Comparison of ENCODE assay signal across 8 mouse cellular contexts in genomic region chr7:101296252-101297022, GRCm38 (mm10). TPM values are rescaled to one million over a fixed set of nuclear protein-coding genes. Genes with fewer than 3 reads are reported as not detected.
DNase-seq lines count a peak whose midpoint lies in the region; ATAC-seq and TF ChIP-seq lines count a peak whose summit lies in the region.

No protein-coding gene starts in this region.

- H3K9me3 ChIP-seq in forebrain, embryonic 12.5 days, result no peaks in the 10 kb centered on the region
- no peaks in the 10 kb centered on the region for H3K9me3 ChIP-seq in hindbrain, embryonic 12.5 days (replicated peaks)
- H3K9me3 ChIP-seq in lung, embryonic 14.5 days (ENCODE audit: low read depth, low read length), result no peaks in the 10 kb centered on the region

- peak overlapping the region; percentile 68 for H3K4me2 ChIP-seq in forebrain, embryonic 12.5 days
- peak overlapping the region; percentile 63 for H3K4me2 ChIP-seq in hindbrain, embryonic 12.5 days (replicated peaks)
- H3K4me2 ChIP-seq in lung, embryonic 14.5 days, result peak overlapping the region; percentile 59

- ATAC-seq in forebrain, embryonic 12.5 days (ENCODE audit: low FRiP score), result peak; percentile 88
- peak; percentile 81 for ATAC-seq in hindbrain, embryonic 12.5 days (ENCODE audit: low FRiP score)
- peak; percentile 81 for ATAC-seq in lung, embryonic 14.5 days (ENCODE audit: insufficient read depth)

- 13% methylated on average over 35 of the region's 35 CpGs for WGBS in forebrain, embryonic 12.5 days
- 11% methylated on average over 35 of the region's 35 CpGs for WGBS in hindbrain, embryonic 12.5 days
- WGBS in lung, embryonic 14.5 days, result 10% methylated on average over 35 of the region's 35 CpGs

- H3K9ac ChIP-seq in forebrain, embryonic 12.5 days, result peak overlapping the region; percentile 33
- peak overlapping the region; percentile 61 for H3K9ac ChIP-seq in hindbrain, embryonic 12.5 days
- H3K9ac ChIP-seq in lung, embryonic 14.5 days, result peak overlapping the region; percentile 36; the same call in 1 of the 2 replicates

- H3K36me3 ChIP-seq in forebrain, embryonic 12.5 days (replicated peaks), result no peaks in the 10 kb centered on the region
- H3K36me3 ChIP-seq in hindbrain, embryonic 12.5 days, result no peaks in the 10 kb centered on the region
- peaks cover 17% of the 10 kb centered on the region; the same call in 1 of the 2 replicates for H3K36me3 ChIP-seq in lung, embryonic 14.5 days (ENCODE audit: insufficient read depth)

- peaks cover 45% of the 10 kb centered on the region for H3K27me3 ChIP-seq in forebrain, embryonic 12.5 days
- peaks cover 31% of the 10 kb centered on the region for H3K27me3 ChIP-seq in hindbrain, embryonic 12.5 days
- peaks cover 14% of the 10 kb centered on the region; the same call in 1 of the 2 replicates for H3K27me3 ChIP-seq in lung, embryonic 14.5 days (ENCODE audit: insufficient read depth, low read length)

- H3K27ac ChIP-seq in forebrain, embryonic 12.5 days, result 0 out of 2 replicates have a peak overlapping the region, but pooled peaks have one; percentile 8
- H3K27ac ChIP-seq in hindbrain, embryonic 12.5 days, result 0 out of 2 replicates have a peak overlapping the region, but pooled peaks have one; percentile 17
- H3K27ac ChIP-seq in lung, embryonic 14.5 days (ENCODE audit: low read depth), result no peak overlapping the region

- peak overlapping the region; percentile 38 for H3K4me3 ChIP-seq in forebrain, embryonic 12.5 days (replicated peaks)
- H3K4me3 ChIP-seq in hindbrain, embryonic 12.5 days, result peak overlapping the region; percentile 29
- peak overlapping the region; percentile 21 for H3K4me3 ChIP-seq in lung, embryonic 14.5 days (ENCODE audit: low read depth, low read length)

- TF ChIP-seq CTCF in lung, embryonic 14.5 days (IDR thresholded peaks at IDR 0.05; ENCODE audit: low read depth), result peak; percentile 70

- peak; percentile 93 for DNase-seq in heart, adult 11 months
- no peak for DNase-seq in heart, adult 8-10 months (ENCODE audit: low spot score)
- peak; percentile 82 to 88 for DNase-seq in layer of hippocampus, postnatal 10 days (ENCODE audit: low spot score in 2 of 2)
- peak; percentile 93 for DNase-seq in lung, embryonic 14.5 days
- DNase-seq in ovary, adult 18-20 months (ENCODE audit: low spot score), result peak; percentile 63
- DNase-seq in thymus, postnatal 36 days, result peak; percentile 61 to 77

- peaks cover 16% of the 10 kb centered on the region for H3K4me1 ChIP-seq in forebrain, embryonic 12.5 days
- peaks cover 15% of the 10 kb centered on the region for H3K4me1 ChIP-seq in hindbrain, embryonic 12.5 days
- H3K4me1 ChIP-seq in lung, embryonic 14.5 days (ENCODE audit: insufficient read depth), result no peaks in the 10 kb centered on the region

RNA-seq across cellular contexts. Expression of gene Atg16l2, which starts 5.6 kb away (rescaled TPM):
- 10 to 100 TPM in 2 of 4 experiments, 1 to 10 TPM in 2; 5.7 to 12.3 (median 9.3) TPM for total RNA-seq in heart, adult 8-10 months (2022)
- 18.8 and 21.8 TPM in 2 replicates for polyA plus RNA-seq in forebrain, embryonic 12.5 days (2016; fragmentation: Nextera tagmentation; extraction: Ambion mirVana)
- polyA plus RNA-seq in hindbrain, embryonic 12.5 days (2016; fragmentation: Nextera tagmentation; extraction: Ambion mirVana), result 14.7 and 18.3 TPM in 2 replicates
- 10 to 100 TPM; 42.3 to 50.3 TPM for total RNA-seq in layer of hippocampus, postnatal 10 days (2021)
- polyA plus RNA-seq in lung, embryonic 14.5 days (2014; fragmentation: Nextera tagmentation; extraction: Ambion mirVana), result 13.2 and 14.6 TPM in 2 replicates

RNA-seq across cellular contexts. Expression of gene Stard10, which starts 20.4 kb away (rescaled TPM):
- 10 to 100 TPM; 57.4 to 86.0 (median 69.5) TPM for total RNA-seq in heart, adult 8-10 months (2022)
- 5.8 and 6.2 TPM in 2 replicates for polyA plus RNA-seq in forebrain, embryonic 12.5 days (2016; fragmentation: Nextera tagmentation; extraction: Ambion mirVana)
- polyA plus RNA-seq in hindbrain, embryonic 12.5 days (2016; fragmentation: Nextera tagmentation; extraction: Ambion mirVana), result 10.6 and 11.5 TPM in 2 replicates
- total RNA-seq in layer of hippocampus, postnatal 10 days (2021), result 10 to 100 TPM; 13.3 to 15.7 TPM
- polyA plus RNA-seq in lung, embryonic 14.5 days (2014; fragmentation: Nextera tagmentation; extraction: Ambion mirVana), result 35.4 and 38.0 TPM in 2 replicates

RNA-seq across cellular contexts. Expression of gene Arap1, which starts 51.4 kb away (rescaled TPM):
- total RNA-seq in heart, adult 8-10 months (2022), result 10 to 100 TPM; 27.2 to 40.0 (median 28.4) TPM
- polyA plus RNA-seq in forebrain, embryonic 12.5 days (2016; fragmentation: Nextera tagmentation; extraction: Ambion mirVana), result 11.9 and 13.4 TPM in 2 replicates
- 17.2 and 26.9 TPM in 2 replicates for polyA plus RNA-seq in hindbrain, embryonic 12.5 days (2016; fragmentation: Nextera tagmentation; extraction: Ambion mirVana)
- 10 to 100 TPM; 19.1 to 24.0 TPM for total RNA-seq in layer of hippocampus, postnatal 10 days (2021)
- polyA plus RNA-seq in lung, embryonic 14.5 days (2014; fragmentation: Nextera tagmentation; extraction: Ambion mirVana), result 108 and 122 TPM in 2 replicates
